Mouse (Mus musculus) sigmoid colon, adult 10 weeks (tissue): ENCODE measurements around the gene Gtdc1. TPM values are rescaled to one million over a fixed set of nuclear protein-coding genes. Genes with fewer than 3 reads are reported as not detected.

Source experiments
- polyA plus RNA-seq: library from polyadenylated mRNA; stranded (reverse); fragments of 350-450 nt; fragmentation: Illumina TruSeq; extraction: RNeasy Lipid Tissue Mini Kit (QIAGEN cat#74804); gene quantifications from one replicate; pipeline ENCODE4 v1.2.3, GENCODE M21; 2014; ENCODE audit warnings: low read depth, low replicate concordance

Gene Gtdc1
- polyA plus RNA-seq: 26.2 TPM

GRCm38 (mm10) chr2:44927482-44927811 lies at the start of gene Gtdc1:
Gene Gtdc1 (minus strand): TSS chr2:44927657.

Other genes starting within 250 kb of the Gtdc1 start
- gene Zeb2, start 189.7 kb upstream of the Gtdc1 start, polyA plus RNA-seq: 31.5 TPM